16 mouse cellular contexts compared by ENCODE assay signal in genomic region chr2:67590408-67590807, GRCm38 (mm10). TPM values are rescaled to one million over a fixed set of nuclear protein-coding genes. Genes with fewer than 3 reads are reported as not detected.
"Had no signal": no experiment of that assay in that cellular context is flagged by ENCODE, and none has a peak within 500 bp of the region (broad histone marks: within the 10 kb centered on the region; RNA-seq: fewer than 3 reads in every experiment).

No protein-coding gene starts in this region.

- H3K9me3 ChIP-seq: neural tube, embryonic 15.5 days; stomach, embryonic 15.5 days had no signal

- DNase-seq: retina, postnatal 1 day; right cerebral cortex, adult 18-20 months; right cerebral cortex, postnatal 14 days; right cerebral cortex, postnatal 25 days; right cerebral cortex, postnatal 4 days; spleen, adult 18-20 months; thymus, adult 18-20 months; thymus, adult 2 months; thymus, postnatal 14 days; thymus, postnatal 25 days; thymus, postnatal 36 days; thymus, postnatal 4 days had no signal

- H3K4me1 ChIP-seq: neural tube, embryonic 15.5 days; stomach, embryonic 15.5 days had no signal

- H3K36me3 ChIP-seq: neural tube, embryonic 15.5 days; stomach, embryonic 15.5 days had no signal

- H3K27me3 ChIP-seq: neural tube, embryonic 15.5 days; stomach, embryonic 15.5 days had no signal

- H3K4me3 ChIP-seq: neural tube, embryonic 15.5 days; stomach, embryonic 15.5 days had no signal

- H3K27ac ChIP-seq: neural tube, embryonic 15.5 days; stomach, embryonic 15.5 days; stomach, postnatal 0 days had no signal

- H3K4me2 ChIP-seq: neural tube, embryonic 15.5 days; stomach, embryonic 15.5 days had no signal

- H3K9ac ChIP-seq: neural tube, embryonic 15.5 days; stomach, embryonic 15.5 days had no signal

RNA-seq across cellular contexts. Expression of gene B3galt1, which starts 24.7 kb away (rescaled TPM):
- total RNA-seq: neutrophil, adult 5-6 weeks had no signal
